Comparison of ENCODE assay signal across 8 mouse cellular contexts in genomic region chr13:28720639-28721239, GRCm38 (mm10).
DNase-seq lines count a peak whose midpoint lies in the region; ATAC-seq and TF ChIP-seq lines count a peak whose summit lies in the region.

No protein-coding gene starts in this region.

- TF ChIP-seq CTCF in lung, adult 2 months (IDR thresholded peaks at IDR 0.05; ENCODE audit: insufficient read depth, low read length): no peak
- no peak for TF ChIP-seq CTCF in forebrain, postnatal 0 days (IDR thresholded peaks at IDR 0.05; ENCODE audit: low read depth)

- H3K9ac ChIP-seq in lung, embryonic 15.5 days: no peak overlapping the region
- peak overlapping the region; percentile 22; the same call in 1 of the 2 replicates for H3K9ac ChIP-seq in forebrain, postnatal 0 days
- no peak overlapping the region for H3K9ac ChIP-seq in hindbrain, embryonic 11.5 days (ENCODE audit: low read depth, low read length)
- H3K9ac ChIP-seq in limb, embryonic 15.5 days: no peak overlapping the region
- H3K9ac ChIP-seq in stomach, embryonic 14.5 days (replicated peaks; ENCODE audit: low read depth, low read length): no peak overlapping the region

- no peaks in the 10 kb centered on the region for H3K36me3 ChIP-seq in lung, embryonic 15.5 days
- no peaks in the 10 kb centered on the region for H3K36me3 ChIP-seq in forebrain, postnatal 0 days (ENCODE audit: insufficient read depth)
- H3K36me3 ChIP-seq in hindbrain, embryonic 11.5 days (ENCODE audit: control insufficient read depth, insufficient read depth, low read length): no peaks in the 10 kb centered on the region
- no peaks in the 10 kb centered on the region for H3K36me3 ChIP-seq in limb, embryonic 15.5 days
- H3K36me3 ChIP-seq in stomach, embryonic 14.5 days (ENCODE audit: control insufficient read depth, insufficient read depth, low read length): no peaks in the 10 kb centered on the region

- DNase-seq in lung, adult 2 months: no peak
- peak; percentile 87 for DNase-seq in forebrain, postnatal 0 days
- peak; percentile 42 for DNase-seq in hindbrain, embryonic 11.5 days (ENCODE audit: low spot score)
- DNase-seq in c-Kit-positive CD71-positive TER-119-positive erythroid progenitor cells, embryonic 14.5 days (ENCODE audit: low spot score): no peak

- H3K4me3 ChIP-seq in lung, embryonic 15.5 days: no peak overlapping the region
- no peak overlapping the region for H3K4me3 ChIP-seq in lung, adult 2 months (replicated peaks; ENCODE audit: extremely low read depth, low read depth, low read length)
- peak overlapping the region; percentile 19 for H3K4me3 ChIP-seq in forebrain, postnatal 0 days (ENCODE audit: low read depth, low read length)
- H3K4me3 ChIP-seq in hindbrain, embryonic 11.5 days (ENCODE audit: low read depth, low read length): no peak overlapping the region
- H3K4me3 ChIP-seq in limb, embryonic 15.5 days: no peak overlapping the region
- no peak overlapping the region for H3K4me3 ChIP-seq in stomach, embryonic 14.5 days (ENCODE audit: low read depth, low read length)

- 30% methylated on average over 11 of the region's 11 CpGs for WGBS in lung, embryonic 15.5 days
- WGBS in lung, adult 2 months: 34% methylated on average over 11 of the region's 11 CpGs
- 18% methylated on average over 11 of the region's 11 CpGs for WGBS in forebrain, postnatal 0 days
- WGBS in hindbrain, embryonic 11.5 days: 50% methylated on average over 11 of the region's 11 CpGs
- 29% methylated on average over 11 of the region's 11 CpGs for WGBS in limb, embryonic 15.5 days
- 41% methylated on average over 11 of the region's 11 CpGs for WGBS in stomach, embryonic 14.5 days

- H3K4me1 ChIP-seq in lung, embryonic 15.5 days: peaks cover 43% of the 10 kb centered on the region
- H3K4me1 ChIP-seq in lung, adult 2 months (ENCODE audit: control insufficient read depth, insufficient read depth, low read length): peaks cover 15% of the 10 kb centered on the region
- peaks cover 43% of the 10 kb centered on the region for H3K4me1 ChIP-seq in forebrain, postnatal 0 days (ENCODE audit: insufficient read depth)
- H3K4me1 ChIP-seq in hindbrain, embryonic 11.5 days (replicated peaks; ENCODE audit: control insufficient read depth, insufficient read depth, low read length): peaks cover 11% of the 10 kb centered on the region
- peaks cover 33% of the 10 kb centered on the region for H3K4me1 ChIP-seq in limb, embryonic 15.5 days
- H3K4me1 ChIP-seq in stomach, embryonic 14.5 days (ENCODE audit: control insufficient read depth, insufficient read depth, low read length): peaks cover 11% of the 10 kb centered on the region; the same call in 1 of the 2 replicates

- no peaks in the 10 kb centered on the region for H3K27me3 ChIP-seq in lung, embryonic 15.5 days
- H3K27me3 ChIP-seq in forebrain, postnatal 0 days (ENCODE audit: insufficient read depth, low read length): no peaks in the 10 kb centered on the region
- no peaks in the 10 kb centered on the region for H3K27me3 ChIP-seq in hindbrain, embryonic 11.5 days (ENCODE audit: control insufficient read depth, insufficient read depth, low read length)
- no peaks in the 10 kb centered on the region for H3K27me3 ChIP-seq in limb, embryonic 15.5 days
- H3K27me3 ChIP-seq in stomach, embryonic 14.5 days (ENCODE audit: control insufficient read depth, insufficient read depth, low read length): no peaks in the 10 kb centered on the region

- H3K27ac ChIP-seq in lung, embryonic 15.5 days: 0 out of 2 replicates have a peak overlapping the region, but pooled peaks have one; percentile 9
- peak overlapping the region; percentile 69 for H3K27ac ChIP-seq in forebrain, postnatal 0 days (ENCODE audit: low read depth, low read length)
- no peak overlapping the region for H3K27ac ChIP-seq in hindbrain, embryonic 11.5 days (ENCODE audit: low read depth, low read length)
- 0 out of 2 replicates have a peak overlapping the region, but pooled peaks have one; percentile 17 for H3K27ac ChIP-seq in limb, embryonic 15.5 days
- peak overlapping the region; percentile 17; the same call in 1 of the 2 replicates for H3K27ac ChIP-seq in stomach, embryonic 14.5 days (ENCODE audit: low read length)

- no peak for TF ChIP-seq POLR2A in lung, adult 2 months (IDR thresholded peaks at IDR 0.05; ENCODE audit: borderline replicate concordance, extremely low read depth, low read depth, low read length)

- ATAC-seq in lung, embryonic 15.5 days (ENCODE audit: borderline replicate concordance, extremely low read depth, low FRiP score, low TSS enrichment): no peak
- ATAC-seq in forebrain, postnatal 0 days: peak; percentile 86
- ATAC-seq in hindbrain, embryonic 11.5 days (ENCODE audit: low FRiP score): no peak
- ATAC-seq in limb, embryonic 15.5 days (ENCODE audit: insufficient number of reproducible peaks, low FRiP score, low TSS enrichment, low read depth): no peak
- ATAC-seq in stomach, embryonic 14.5 days (ENCODE audit: insufficient number of reproducible peaks, insufficient read depth, low FRiP score, low read depth): no peak
- ATAC-seq in activated CD4-positive, CD25-positive, alpha-beta regulatory T cell, adult 4 months: no peak

- peak overlapping the region; percentile 27; the same call in 1 of the 2 replicates for H3K4me2 ChIP-seq in lung, embryonic 15.5 days
- H3K4me2 ChIP-seq in forebrain, postnatal 0 days (ENCODE audit: low read depth): peak overlapping the region; percentile 39
- H3K4me2 ChIP-seq in hindbrain, embryonic 11.5 days (replicated peaks; ENCODE audit: low read depth, low read length): no peak overlapping the region
- H3K4me2 ChIP-seq in limb, embryonic 15.5 days: no peak overlapping the region
- no peak overlapping the region for H3K4me2 ChIP-seq in stomach, embryonic 14.5 days (replicated peaks; ENCODE audit: low read depth, low read length)

- H3K9me3 ChIP-seq in lung, embryonic 15.5 days: no peaks in the 10 kb centered on the region
- H3K9me3 ChIP-seq in forebrain, postnatal 0 days (ENCODE audit: low read length): no peaks in the 10 kb centered on the region
- H3K9me3 ChIP-seq in hindbrain, embryonic 11.5 days (ENCODE audit: control insufficient read depth, low read length): no peaks in the 10 kb centered on the region
- no peaks in the 10 kb centered on the region for H3K9me3 ChIP-seq in limb, embryonic 15.5 days
- no peaks in the 10 kb centered on the region for H3K9me3 ChIP-seq in stomach, embryonic 14.5 days (ENCODE audit: control insufficient read depth, low read depth, low read length)

Comparison
In these comparisons a context has a peak if more than half of its experiments do, and no peak if none do; other contexts are left out.
1. H3K4me2 ChIP-seq: peak in lung, embryonic 15.5 days (single experiment) and forebrain, postnatal 0 days (single experiment); none in hindbrain, embryonic 11.5 days (single experiment), limb, embryonic 15.5 days (single experiment) and stomach, embryonic 14.5 days (single experiment).
2. DNase-seq: peak in forebrain, postnatal 0 days (single experiment) and hindbrain, embryonic 11.5 days (single experiment); none in lung, adult 2 months (single experiment) and c-Kit-positive CD71-positive TER-119-positive erythroid progenitor cells, embryonic 14.5 days (single experiment).